Mouse (Mus musculus) hindbrain, postnatal 0 days (tissue): ENCODE data around the gene Myl3. TPM values are rescaled to one million over a fixed set of nuclear protein-coding genes. Genes with fewer than 3 reads are reported as not detected.

Experiments
- ATAC-seq: fragments of 200-750 bp; cut with Nextera tagmentation; 2 replicates; pipeline ENCODE4 v1.8.0; 2017; ENCODE audit warnings: mild to moderate bottlenecking, moderate TSS enrichment, moderate library complexity
- DNase-seq: peaks from one replicate; pipeline ENCODE4 v3.0.0-alpha.2; 2015; ENCODE audit warnings: low spot score
- H3K27ac ChIP-seq: fragments of 300-500 bp; sonication (generic); 2 replicates; pipeline ENCODE4 v1.5.1; 2014; ENCODE audit warnings: mild to moderate bottlenecking
- H3K27me3 ChIP-seq: fragments of 300-500 bp; sonication (generic); 2 replicates; pipeline ENCODE4 v1.6.1; 2014; ENCODE audit warnings: low read length, mixed read lengths; ENCODE audit not compliant: insufficient read depth
- H3K36me3 ChIP-seq: fragments of 300-500 bp; sonication (generic); 2 replicates; pipeline ENCODE4 v1.6.1; 2014; ENCODE audit warnings: low read length, mixed read lengths; ENCODE audit not compliant: insufficient read depth
- H3K4me1 ChIP-seq: fragments of 300-500 bp; sonication (generic); 2 replicates; pipeline ENCODE4 v1.6.1; 2014; ENCODE audit warnings: antibody characterized with exemption, low read length, mixed read lengths; ENCODE audit not compliant: insufficient read depth
- H3K4me2 ChIP-seq: fragments of 300-500 bp; sonication (generic); 2 replicates; pipeline ENCODE4 v1.6.1; 2014; ENCODE audit warnings: low read depth, mild to moderate bottlenecking, low read length, moderate library complexity, mixed read lengths
- H3K4me3 ChIP-seq: fragments of 300-500 bp; sonication (generic); 2 replicates; pipeline ENCODE4 v1.5.1; 2014; ENCODE audit warnings: low read length
- H3K9ac ChIP-seq: fragments of 300-500 bp; sonication (generic); replicated peaks from 2 replicates; pipeline ENCODE4 v1.6.1; 2014; ENCODE audit warnings: mild to moderate bottlenecking, low read length, moderate library complexity, mixed read lengths
- H3K9me3 ChIP-seq: fragments of 300-500 bp; sonication (generic); 2 replicates; pipeline ENCODE4 v1.6.1; 2016; ENCODE audit warnings: low read length, mixed read lengths
- CTCF ChIP-seq: IDR thresholded peaks from 2 replicates; pipeline ENCODE4 v1.5.1; 2016; ENCODE audit warnings: antibody characterized with exemption, control low read depth, low read depth
- WGBS: fragments of 180-500 bp; shearing (Covaris S2); extraction: QIAGEN DNeasy Blood & Tissue Kit; methylation state at CpG from one replicate; pipeline ENCODE4 v1.1.7; 2014; 5-methylcytosine and 5-hydroxymethylcytosine counted together
- polyA plus RNA-seq: library from polyadenylated mRNA; unstranded; fragments of >200 nt; fragmentation: Nextera tagmentation; extraction: Ambion mirVana; gene quantifications from 2 replicates; pipeline ENCODE4 v1.2.1, GENCODE M21; 2015
- total RNA-seq: library from RNA; depleted of rRNA; stranded (reverse); fragments of >200 nt; gene quantifications from 2 replicates; pipeline ENCODE4 v1.2.3, GENCODE M21; 2014; rRNA removed

The Myl3 gene
- total RNA-seq: 0.72 TPM in 1 of 2 replicates, not detected in the other
- polyA plus RNA-seq: 0.65 and 0.89 TPM in 2 replicates

- ATAC-seq: no peak
- DNase-seq: no peak
- Histone ChIP-seq H3K9ac (peak within 1 kb of the TSS; percentile 51), H3K27me3 (no peaks in the 10 kb centered on the region), H3K4me2 (peak within 1 kb of the TSS; percentile 67), H3K4me1 (no peaks in the 10 kb centered on the region), H3K4me3 (peak within 1 kb of the TSS; percentile 46), H3K9me3 (no peaks in the 10 kb centered on the region), H3K36me3 (no peaks in the 10 kb centered on the region), H3K27ac (no peak within 1 kb of the TSS)
- TF ChIP-seq CTCF: no peak
- 5% methylated on average over 17 of the region's 17 CpGs for WGBS
These were observed at the start of gene Myl3 for GRCm38 (mm10) chr9:110741711-110742294. Gene Myl3, plus strand, starts transcription at chr9:110741861.

GRCm38 (mm10) chr9:110695165-110695755, 46.4 kb upstream of the Myl3 start:
- Histone ChIP-seq H3K9ac (no peak overlapping the region), H3K27me3 (no peaks in the 10 kb centered on the region), H3K9me3 (no peaks in the 10 kb centered on the region), H3K4me1 (no peaks in the 10 kb centered on the region), H3K4me2 (no peak overlapping the region), H3K36me3 (peaks cover 13% of the 10 kb centered on the region), H3K4me3 (no peak overlapping the region), H3K27ac (no peak overlapping the region)
- ATAC-seq: no peak
- TF ChIP-seq CTCF: no peak
- WGBS: 94% methylated on average over 4 of the region's 4 CpGs
- no peak for DNase-seq

GRCm38 (mm10) chr9:110696427-110696826, 45.2 kb upstream of the Myl3 start:
- no peak for ATAC-seq
- 91% methylated on average over 5 of the region's 5 CpGs for WGBS
- peaks cover 13% of the 10 kb centered on the region for H3K36me3 ChIP-seq
- TF ChIP-seq CTCF: no peak
- no peak for DNase-seq
- no peak overlapping the region for H3K4me3 ChIP-seq
- H3K4me1 ChIP-seq: no peaks in the 10 kb centered on the region
- no peaks in the 10 kb centered on the region for H3K27me3 ChIP-seq
- no peaks in the 10 kb centered on the region for H3K9me3 ChIP-seq
- H3K4me2 ChIP-seq: no peak overlapping the region
- no peak overlapping the region for H3K9ac ChIP-seq
- H3K27ac ChIP-seq: no peak overlapping the region

GRCm38 (mm10) chr9:110697465-110697864, 44.2 kb upstream of the Myl3 start:
- Histone ChIP-seq H3K9me3 (no peaks in the 10 kb centered on the region), H3K27me3 (no peaks in the 10 kb centered on the region), H3K27ac (no peak overlapping the region), H3K4me1 (no peaks in the 10 kb centered on the region), H3K9ac (no peak overlapping the region), H3K4me3 (no peak overlapping the region), H3K4me2 (no peak overlapping the region), H3K36me3 (peaks cover 13% of the 10 kb centered on the region)
- no peak for TF ChIP-seq CTCF
- ATAC-seq: 0 out of 2 replicates have a peak, but pooled peaks have one; percentile 40
- WGBS: 60% methylated on average over 3 of the region's 3 CpGs
- peak; percentile 40 for DNase-seq

- Histone ChIP-seq H3K27ac (no peak overlapping the region), H3K9ac (no peak overlapping the region), H3K27me3 (no peaks in the 10 kb centered on the region)
These were observed 42.1 kb upstream of the Myl3 start for GRCm38 (mm10) chr9:110699574-110699973.

GRCm38 (mm10) chr9:110701114-110702032, 40.3 kb upstream of the Myl3 start:
- Histone ChIP-seq H3K9ac (no peak overlapping the region), H3K4me3 (no peak overlapping the region), H3K4me2 (no peak overlapping the region), H3K36me3 (no peaks in the 10 kb centered on the region), H3K27me3 (no peaks in the 10 kb centered on the region), H3K9me3 (no peaks in the 10 kb centered on the region), H3K4me1 (no peaks in the 10 kb centered on the region), H3K27ac (no peak overlapping the region)
- ATAC-seq: no peak
- no peak for TF ChIP-seq CTCF
- DNase-seq: no peak
- 80% methylated on average over 11 of the region's 12 CpGs for WGBS

More at GRCm38 (mm10) chr9:110699574-110699973, 42.1 kb upstream of the Myl3 start:
- no peak overlapping the region for H3K4me3 ChIP-seq
- H3K36me3 ChIP-seq: peaks cover 5% of the 10 kb centered on the region; the same call in 1 of the 2 replicates
- DNase-seq: no peak
- ATAC-seq: no peak
- no peaks in the 10 kb centered on the region for H3K4me1 ChIP-seq
- TF ChIP-seq CTCF: no peak
- no peak overlapping the region for H3K4me2 ChIP-seq
- WGBS: 93% methylated on average over 3 of the region's 3 CpGs
- no peaks in the 10 kb centered on the region for H3K9me3 ChIP-seq
